Mouse (Mus musculus): ENCODE measurements around the gene Galp. TPM values are rescaled to one million over a fixed set of nuclear protein-coding genes. Genes with fewer than 3 reads are reported as not detected.
"Not testable (repeated sequence)": the region's sequence is repeated elsewhere in the genome, so short reads cannot be mapped to it uniquely, and the experiment has no call there.

Gene Galp
- polyA plus RNA-seq, 1 experiment = not detected

DNA sequence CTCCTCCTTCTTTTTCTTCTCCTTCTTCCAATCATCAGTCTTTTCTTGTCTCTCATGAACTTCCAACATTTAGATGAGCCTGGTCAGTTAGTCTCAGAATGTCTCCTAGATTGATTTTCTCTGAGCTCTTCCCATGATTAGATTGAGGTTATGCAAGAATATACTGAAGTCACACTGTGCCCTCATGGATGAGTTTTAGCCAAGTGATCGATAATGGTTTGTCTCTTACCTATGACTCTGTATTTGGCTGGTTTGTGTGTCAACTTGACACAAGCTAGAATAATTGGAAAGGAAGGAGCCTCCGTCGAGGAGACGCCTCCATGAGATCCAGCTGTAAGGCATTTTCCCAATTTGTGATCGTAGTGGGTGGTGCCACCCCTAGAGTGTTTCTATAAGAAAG is 57.6 kb downstream of the Galp start:
- no peaks in the 10 kb centered on the region for H3K79me2 ChIP-seq (ENCODE audit: control insufficient read depth, insufficient read depth)
- H3K4me3 ChIP-seq = no peak overlapping the region
- TF ChIP-seq POLR2A (IDR thresholded peaks at IDR 0.05; ENCODE audit: insufficient read length, low read depth) (no peak), TCF3 (IDR thresholded peaks at IDR 0.05; ENCODE audit: insufficient read length, low read depth) (no peak), MYOG (IDR thresholded peaks at IDR 0.05; ENCODE audit: control insufficient read depth in 1 of 3, insufficient read depth in 1 of 3, insufficient read length in 2 of 3, low read depth in 2 of 3) (no peak), CEBPB (IDR thresholded peaks at IDR 0.05; ENCODE audit: insufficient read depth, poor library complexity, severe bottlenecking) (no peak), USF1 (IDR thresholded peaks at IDR 0.05; ENCODE audit: low read depth) (no peak), MYOD1 (IDR thresholded peaks at IDR 0.05; ENCODE audit: control insufficient read depth in 1 of 3, insufficient read length in 2 of 3, low read depth in 2 of 3) (no peak), E2F4 (IDR thresholded peaks at IDR 0.05; ENCODE audit: insufficient read depth) (no peak), MAX (IDR thresholded peaks at IDR 0.05; ENCODE audit: low read depth) (no peak), TCF12 (IDR thresholded peaks at IDR 0.05; ENCODE audit: insufficient read depth, poor library complexity, severe bottlenecking) (no peak), POLR2AphosphoS2 (IDR thresholded peaks at IDR 0.05; ENCODE audit: insufficient read length, low read depth) (no peak), REST (IDR thresholded peaks at IDR 0.05; ENCODE audit: insufficient read depth, insufficient read length) (no peak), SRF (IDR thresholded peaks at IDR 0.05; ENCODE audit: control insufficient read depth, insufficient read length, low read depth) (no peak)
- H3K4me2 ChIP-seq (ENCODE audit: low read depth) = no peak overlapping the region
- H3K36me3 ChIP-seq (ENCODE audit: control insufficient read depth, insufficient read depth) = no peaks in the 10 kb centered on the region
- no peaks in the 10 kb centered on the region for H3K27me3 ChIP-seq (ENCODE audit: control insufficient read depth, insufficient read depth, insufficient read length)
- no peak overlapping the region for H3ac ChIP-seq (ENCODE audit: control insufficient read depth, insufficient read length)

DNA sequence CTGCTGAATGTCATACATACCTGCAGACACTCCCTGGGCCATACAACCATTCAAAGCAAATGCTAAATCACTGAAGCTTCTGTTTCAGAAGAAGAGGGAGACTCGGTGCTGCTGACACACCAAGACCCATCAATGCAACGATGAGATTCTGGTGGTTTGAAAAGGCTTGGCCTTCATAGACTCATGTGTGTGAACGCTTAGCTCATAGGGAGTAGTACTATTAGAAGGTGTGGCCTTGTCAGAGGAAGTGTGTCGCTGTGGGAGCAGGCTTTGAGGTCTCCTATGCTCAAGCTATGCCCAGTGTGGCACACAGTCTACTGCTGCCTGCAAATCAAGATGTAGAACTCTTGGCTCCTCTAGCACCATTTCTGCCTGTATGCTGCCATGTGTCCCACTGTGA is 60.5 kb downstream of the Galp start:
- TF ChIP-seq POLR2AphosphoS2 (IDR thresholded peaks at IDR 0.05; ENCODE audit: insufficient read length, low read depth) = no peak
- no peak for TF ChIP-seq SRF (IDR thresholded peaks at IDR 0.05; ENCODE audit: control insufficient read depth, insufficient read length, low read depth)
- TF ChIP-seq TCF12 (IDR thresholded peaks at IDR 0.05; ENCODE audit: insufficient read depth, poor library complexity, severe bottlenecking) = no peak
- no peak for TF ChIP-seq REST (IDR thresholded peaks at IDR 0.05; ENCODE audit: insufficient read depth, insufficient read length)
- no peak for TF ChIP-seq MYOD1 (IDR thresholded peaks at IDR 0.05; ENCODE audit: control insufficient read depth in 1 of 3, insufficient read length in 2 of 3, low read depth in 2 of 3)
- no peak for TF ChIP-seq TCF3 (IDR thresholded peaks at IDR 0.05; ENCODE audit: insufficient read length, low read depth)
- no peak for TF ChIP-seq MAX (IDR thresholded peaks at IDR 0.05; ENCODE audit: low read depth)
- TF ChIP-seq MYOG (IDR thresholded peaks at IDR 0.05; ENCODE audit: control insufficient read depth in 1 of 3, insufficient read depth in 1 of 3, insufficient read length in 2 of 3, low read depth in 2 of 3) = no peak
- no peak for TF ChIP-seq USF1 (IDR thresholded peaks at IDR 0.05; ENCODE audit: low read depth)
- no peak for TF ChIP-seq CEBPB (IDR thresholded peaks at IDR 0.05; ENCODE audit: insufficient read depth, poor library complexity, severe bottlenecking)
- no peak for TF ChIP-seq POLR2A (IDR thresholded peaks at IDR 0.05; ENCODE audit: insufficient read length, low read depth)
- TF ChIP-seq E2F4 (IDR thresholded peaks at IDR 0.05; ENCODE audit: insufficient read depth) = no peak
- no peak overlapping the region for H3K4me3 ChIP-seq
- H3K4me2 ChIP-seq (ENCODE audit: low read depth) = no peak overlapping the region
- H3K27me3 ChIP-seq (ENCODE audit: control insufficient read depth, insufficient read depth, insufficient read length) = no peaks in the 10 kb centered on the region
- H3K79me2 ChIP-seq (ENCODE audit: control insufficient read depth, insufficient read depth) = no peaks in the 10 kb centered on the region
- H3K36me3 ChIP-seq (ENCODE audit: control insufficient read depth, insufficient read depth) = no peaks in the 10 kb centered on the region
- H3ac ChIP-seq (ENCODE audit: control insufficient read depth, insufficient read length) = no peak overlapping the region

DNA sequence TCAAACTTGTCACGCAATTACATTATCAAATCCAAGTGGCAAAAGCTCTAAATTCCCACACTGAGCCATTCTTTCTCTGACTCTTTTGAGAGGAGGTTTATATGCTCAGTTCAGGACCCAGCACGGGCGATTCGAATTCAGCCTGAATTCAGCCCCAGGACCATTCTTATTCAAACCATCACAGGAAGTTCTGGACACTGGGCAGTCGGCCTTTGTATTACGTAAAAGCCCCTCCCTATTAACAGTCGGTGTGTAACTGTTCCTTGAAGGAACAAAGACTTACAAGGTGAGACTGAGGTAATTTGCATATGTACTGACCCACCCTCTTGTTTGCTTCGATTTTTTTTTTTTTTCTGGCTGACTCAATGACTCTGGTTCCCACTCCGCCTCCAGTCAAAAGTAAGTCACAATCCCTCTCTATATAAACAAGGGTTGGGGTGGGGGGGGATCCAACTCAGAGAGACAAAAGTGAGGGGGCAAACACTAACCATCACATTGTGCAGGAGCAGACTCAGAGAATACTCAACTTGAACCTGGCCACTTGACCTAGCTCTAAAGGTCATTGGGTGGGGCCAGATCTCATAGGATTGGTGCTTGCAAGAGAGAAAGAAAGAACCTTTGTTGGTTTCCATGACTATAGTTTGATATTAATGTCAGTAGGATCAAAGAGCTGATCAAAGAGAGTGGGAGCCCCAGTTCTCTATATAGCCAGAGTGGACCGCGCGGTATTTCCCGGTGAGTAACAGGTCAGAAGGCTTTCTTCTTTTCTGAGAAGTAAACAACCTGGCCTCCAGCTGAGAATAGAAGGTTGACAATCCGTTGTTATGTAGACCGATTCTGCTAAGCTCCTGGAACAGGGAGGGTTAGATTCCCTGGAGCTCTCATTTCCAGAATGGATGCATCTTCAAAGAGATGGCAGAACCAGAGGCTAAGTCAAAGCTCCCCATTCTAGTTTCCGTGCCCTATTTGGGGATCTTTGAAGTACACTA is 61.6 kb downstream of the Galp start:
- no peak overlapping the region for H3ac ChIP-seq (ENCODE audit: control insufficient read depth, insufficient read length)
- no peaks in the 10 kb centered on the region for H3K27me3 ChIP-seq (ENCODE audit: control insufficient read depth, insufficient read depth, insufficient read length)
- H3K79me2 ChIP-seq (ENCODE audit: control insufficient read depth, insufficient read depth) = no peaks in the 10 kb centered on the region
- TF ChIP-seq E2F4 (IDR thresholded peaks at IDR 0.05; ENCODE audit: insufficient read depth) (no peak), USF1 (IDR thresholded peaks at IDR 0.05; ENCODE audit: low read depth) (no peak), POLR2A (IDR thresholded peaks at IDR 0.05; ENCODE audit: insufficient read length, low read depth) (no peak), POLR2AphosphoS2 (IDR thresholded peaks at IDR 0.05; ENCODE audit: insufficient read length, low read depth) (no peak), CEBPB (IDR thresholded peaks at IDR 0.05; ENCODE audit: insufficient read depth, poor library complexity, severe bottlenecking) (no peak), SRF (IDR thresholded peaks at IDR 0.05; ENCODE audit: control insufficient read depth, insufficient read length, low read depth) (no peak), TCF3 (IDR thresholded peaks at IDR 0.05; ENCODE audit: insufficient read length, low read depth) (no peak), TCF12 (IDR thresholded peaks at IDR 0.05; ENCODE audit: insufficient read depth, poor library complexity, severe bottlenecking) (no peak), REST (IDR thresholded peaks at IDR 0.05; ENCODE audit: insufficient read depth, insufficient read length) (no peak), MAX (IDR thresholded peaks at IDR 0.05; ENCODE audit: low read depth) (no peak), MYOG (IDR thresholded peaks at IDR 0.05; ENCODE audit: control insufficient read depth in 1 of 3, insufficient read depth in 1 of 3, insufficient read length in 2 of 3, low read depth in 2 of 3) (no peak), MYOD1 (IDR thresholded peaks at IDR 0.05; ENCODE audit: control insufficient read depth in 1 of 3, insufficient read length in 2 of 3, low read depth in 2 of 3) (no peak)
- no peak overlapping the region for H3K4me2 ChIP-seq (ENCODE audit: low read depth)
- no peaks in the 10 kb centered on the region for H3K36me3 ChIP-seq (ENCODE audit: control insufficient read depth, insufficient read depth)
- no peak overlapping the region for H3K4me3 ChIP-seq

DNA sequence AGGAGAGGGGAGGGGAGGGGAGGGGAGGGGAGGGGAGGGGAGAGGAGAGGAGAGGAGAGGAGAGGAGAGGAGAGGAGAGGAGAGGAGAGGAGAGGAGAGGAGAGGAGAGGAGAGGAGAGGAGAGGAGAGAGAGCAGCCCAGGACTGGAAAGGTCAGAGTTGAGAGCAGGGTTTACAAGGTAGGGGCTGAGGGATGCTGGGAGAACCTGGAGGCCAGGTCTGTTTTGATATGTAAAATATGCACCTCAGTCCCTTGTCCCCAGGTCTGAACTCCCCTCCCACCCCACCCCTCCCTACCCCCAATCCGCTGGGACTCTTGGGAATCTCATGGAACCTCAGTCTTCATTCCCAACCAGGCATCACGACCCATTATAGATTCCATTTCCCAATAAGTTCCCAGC is 63.1 kb downstream of the Galp start:
- not testable (repeated sequence) for H3K4me2 ChIP-seq (ENCODE audit: low read depth); H3K36me3 ChIP-seq (ENCODE audit: control insufficient read depth, insufficient read depth); H3K4me3 ChIP-seq; H3ac ChIP-seq (ENCODE audit: control insufficient read depth, insufficient read length); H3K27me3 ChIP-seq (ENCODE audit: control insufficient read depth, insufficient read depth, insufficient read length); H3K79me2 ChIP-seq (ENCODE audit: control insufficient read depth, insufficient read depth)
